Mouse (Mus musculus) midbrain, embryonic 11.5 days (tissue): ENCODE results near the gene Rpp14. TPM values are rescaled to one million over a fixed set of nuclear protein-coding genes. Genes with fewer than 3 reads are reported as not detected.
"Not testable (repeated sequence)": the region's sequence is repeated elsewhere in the genome, so short reads cannot be mapped to it uniquely, and the experiment has no call there.

Experiments
- ATAC-seq: fragments of 200-750 bp; cut with Nextera tagmentation; 2 replicates; pipeline ENCODE4 v1.8.0; 2017; ENCODE audit warnings: moderate TSS enrichment, moderate library complexity; ENCODE audit not compliant: low FRiP score
- DNase-seq: peaks from one replicate; pipeline ENCODE4 v3.0.0; 2015; ENCODE audit warnings: low spot score; ENCODE audit errors: missing footprints
- H3K27ac ChIP-seq: fragments of 300-500 bp; sonication (generic); 2 replicates; pipeline ENCODE4 v1.5.1; 2014; ENCODE audit warnings: low read depth, low read length
- H3K27me3 ChIP-seq: fragments of 300-500 bp; sonication (generic); 2 replicates; pipeline ENCODE4 v1.6.1; 2014; ENCODE audit warnings: mild to moderate bottlenecking, low read length, moderate library complexity, mixed read lengths; ENCODE audit not compliant: control insufficient read depth, insufficient read depth
- H3K36me3 ChIP-seq: fragments of 300-500 bp; sonication (generic); 2 replicates; pipeline ENCODE4 v1.6.1; 2014; ENCODE audit warnings: mild to moderate bottlenecking, low read length, moderate library complexity, mixed read lengths; ENCODE audit not compliant: control insufficient read depth, insufficient read depth
- H3K4me1 ChIP-seq: fragments of 300-500 bp; sonication (generic); 2 replicates; pipeline ENCODE4 v1.6.1; 2014; ENCODE audit warnings: low read length; ENCODE audit not compliant: control insufficient read depth, insufficient read depth
- H3K4me2 ChIP-seq: fragments of 300-500 bp; sonication (generic); 2 replicates; pipeline ENCODE4 v1.6.1; 2014; ENCODE audit warnings: mild to moderate bottlenecking, moderate library complexity
- H3K4me3 ChIP-seq: fragments of 300-500 bp; sonication (generic); 2 replicates; pipeline ENCODE4 v1.5.1; 2014; ENCODE audit warnings: low read depth, low read length
- H3K9ac ChIP-seq: fragments of 300-500 bp; sonication (generic); 2 replicates; pipeline ENCODE4 v1.6.1; 2014; ENCODE audit warnings: low read length
- H3K9me3 ChIP-seq: fragments of 300-500 bp; sonication (generic); 2 replicates; pipeline ENCODE4 v1.6.1; 2016; ENCODE audit warnings: low read length; ENCODE audit not compliant: control insufficient read depth
- WGBS: fragments of 180-500 bp; shearing (Covaris S2); extraction: QIAGEN DNeasy Blood & Tissue Kit; methylation state at CpG from one replicate; pipeline ENCODE4 v1.1.7; 2014; 5-methylcytosine and 5-hydroxymethylcytosine counted together
- polyA plus RNA-seq: library from polyadenylated mRNA; unstranded; fragments of >200 nt; fragmentation: Nextera tagmentation; extraction: Ambion mirVana; gene quantifications from 2 replicates; pipeline ENCODE4 v1.2.1, GENCODE M21; 2014

The Rpp14 gene
- polyA plus RNA-seq, 1 experiment from 2014 or later = 56.5 TPM

DNA sequence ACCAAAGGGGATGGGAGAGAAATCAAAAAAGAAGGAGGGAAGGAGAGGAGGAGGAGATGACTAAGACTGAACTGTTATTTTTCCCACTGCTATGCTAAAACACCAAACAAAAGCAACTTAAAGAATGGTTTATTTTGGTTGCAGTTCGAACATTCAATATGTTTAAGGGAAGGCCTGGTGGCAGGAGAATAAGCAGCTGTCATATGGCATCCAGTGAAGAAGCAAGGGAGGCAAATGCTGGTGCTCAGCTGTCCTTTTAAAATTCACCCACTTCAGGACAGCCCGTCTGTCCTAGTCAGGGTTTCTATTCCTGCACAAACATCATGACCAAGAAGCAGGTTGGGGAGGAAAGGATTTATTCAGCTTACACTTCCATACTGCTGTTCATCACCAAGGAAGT is 37.2 kb downstream of the Rpp14 start:
- Histone ChIP-seq H3K4me1 (no peaks in the 10 kb centered on the region), H3K9ac (no peak overlapping the region), H3K27ac (no peak overlapping the region), H3K4me2 (no peak overlapping the region), H3K36me3 (no peaks in the 10 kb centered on the region), H3K27me3 (no peaks in the 10 kb centered on the region), H3K9me3 (no peaks in the 10 kb centered on the region), H3K4me3 (no peak overlapping the region)
- no peak for DNase-seq
- no peak for ATAC-seq
- WGBS = 80% methylated on average over 2 of the region's 2 CpGs

DNA sequence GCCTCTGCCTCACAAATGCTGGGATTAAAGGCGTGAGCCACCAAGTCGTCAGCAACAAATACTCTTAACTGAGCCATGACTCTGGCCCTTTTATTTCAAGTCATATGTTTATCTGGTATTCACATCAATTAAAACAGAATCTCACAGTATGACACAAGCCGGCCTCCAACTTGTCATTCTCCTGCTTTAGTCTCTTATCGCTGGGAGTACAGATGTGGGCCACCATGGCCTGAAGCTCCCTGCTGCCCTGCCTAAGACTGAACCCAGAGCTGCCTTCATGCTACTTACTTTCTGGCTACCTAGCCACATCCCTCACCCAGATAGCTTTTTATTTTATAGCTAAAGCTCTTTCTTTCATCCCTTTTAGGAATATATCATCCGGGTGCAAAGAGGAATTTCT is 39.3 kb downstream of the Rpp14 start:
- no peak overlapping the region for H3K4me3 ChIP-seq
- H3K27ac ChIP-seq = no peak overlapping the region
- H3K4me1 ChIP-seq = no peaks in the 10 kb centered on the region
- 86% methylated on average over 5 of the region's 5 CpGs for WGBS
- H3K27me3 ChIP-seq = no peaks in the 10 kb centered on the region
- no peak overlapping the region for H3K9ac ChIP-seq
- H3K9me3 ChIP-seq = no peaks in the 10 kb centered on the region
- ATAC-seq (no peak), DNase-seq (no peak)
- H3K36me3 ChIP-seq = no peaks in the 10 kb centered on the region
- no peak overlapping the region for H3K4me2 ChIP-seq

DNA sequence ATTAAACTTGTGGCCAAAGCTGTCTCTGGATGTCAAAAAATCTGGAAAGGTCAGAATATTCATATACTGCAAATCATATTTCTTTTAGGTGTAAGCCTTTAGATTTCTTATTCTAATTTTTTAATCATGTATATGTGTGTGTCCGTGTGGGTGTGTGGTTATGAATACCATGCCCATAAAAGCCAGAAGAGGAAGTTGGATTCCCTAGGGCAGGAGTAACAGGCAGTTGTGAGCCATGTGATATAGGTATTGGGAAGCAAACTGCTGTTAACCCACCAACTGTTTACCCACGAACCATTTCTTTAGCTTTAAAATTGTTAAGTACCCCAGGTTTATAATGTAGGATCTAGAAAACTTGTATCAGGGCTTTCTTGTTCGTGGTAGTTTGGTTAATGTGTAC is 39.7 kb downstream of the Rpp14 start:
- H3K27me3 ChIP-seq = no peaks in the 10 kb centered on the region
- no peaks in the 10 kb centered on the region for H3K9me3 ChIP-seq
- WGBS = 87% methylated on average over 3 of the region's 3 CpGs
- H3K27ac ChIP-seq = no peak overlapping the region
- H3K36me3 ChIP-seq = no peaks in the 10 kb centered on the region
- ATAC-seq = no peak
- no peak for DNase-seq
- H3K4me2 ChIP-seq = no peak overlapping the region
- no peak overlapping the region for H3K9ac ChIP-seq
- H3K4me3 ChIP-seq = no peak overlapping the region
- H3K4me1 ChIP-seq = no peaks in the 10 kb centered on the region

DNA sequence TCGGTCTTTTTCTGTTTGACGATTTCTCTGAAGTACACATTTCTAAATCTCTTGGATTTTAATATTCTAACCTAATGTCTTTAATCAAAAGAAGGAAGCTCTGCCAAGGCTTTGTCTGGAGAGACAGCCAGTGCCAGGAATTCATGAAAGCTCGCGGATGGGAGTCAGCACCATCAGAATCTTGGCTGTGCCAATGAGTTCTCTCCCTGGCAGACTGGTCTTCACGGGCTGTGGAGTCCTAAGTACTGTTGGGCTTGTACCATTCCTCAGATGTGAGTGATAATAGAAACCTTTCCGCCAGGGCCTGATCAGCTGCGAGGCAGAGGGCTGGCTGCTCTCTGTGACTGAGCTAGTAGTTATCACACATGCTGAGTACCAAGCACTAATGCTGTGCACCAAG is 43.0 kb downstream of the Rpp14 start:
- no peak for ATAC-seq
- WGBS = 93% methylated on average over 7 of the region's 7 CpGs
- H3K4me3 ChIP-seq = no peak overlapping the region

DNA sequence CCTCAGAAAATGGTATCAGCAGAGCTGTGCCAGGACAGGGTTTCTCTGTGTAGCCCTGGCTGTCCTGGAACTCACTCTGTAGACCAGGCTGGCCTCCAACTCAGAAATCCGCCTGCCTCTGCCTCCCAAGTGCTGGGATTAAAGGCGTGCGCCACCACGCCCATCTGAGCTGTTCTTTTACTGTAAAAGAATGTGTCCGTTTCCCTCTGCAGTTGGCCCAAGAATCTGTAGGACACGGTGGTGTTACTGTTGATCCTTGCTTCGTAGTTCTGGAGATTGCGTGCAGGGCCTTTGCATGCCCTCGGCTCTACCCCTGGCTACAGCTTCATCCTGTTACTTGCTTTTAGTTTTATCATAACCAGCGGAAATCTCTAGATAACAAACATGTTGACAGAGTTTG is 43.4 kb downstream of the Rpp14 start:
- H3K4me3 ChIP-seq, ATAC-seq, DNase-seq, H3K9me3 ChIP-seq, H3K9ac ChIP-seq, H3K4me2 ChIP-seq, H3K36me3 ChIP-seq, H3K27ac ChIP-seq, H3K4me1 ChIP-seq, H3K27me3 ChIP-seq: not testable (repeated sequence)
- 91% methylated on average over 10 of the region's 10 CpGs for WGBS

More for the DNA sequence above, 43.0 kb downstream of the Rpp14 start:
- H3K9me3 ChIP-seq = no peaks in the 10 kb centered on the region
- H3K4me1 ChIP-seq = no peaks in the 10 kb centered on the region
- no peaks in the 10 kb centered on the region for H3K36me3 ChIP-seq
- no peak for DNase-seq
- H3K27me3 ChIP-seq = no peaks in the 10 kb centered on the region
- no peak overlapping the region for H3K4me2 ChIP-seq
- no peak overlapping the region for H3K9ac ChIP-seq
- no peak overlapping the region for H3K27ac ChIP-seq

DNA sequence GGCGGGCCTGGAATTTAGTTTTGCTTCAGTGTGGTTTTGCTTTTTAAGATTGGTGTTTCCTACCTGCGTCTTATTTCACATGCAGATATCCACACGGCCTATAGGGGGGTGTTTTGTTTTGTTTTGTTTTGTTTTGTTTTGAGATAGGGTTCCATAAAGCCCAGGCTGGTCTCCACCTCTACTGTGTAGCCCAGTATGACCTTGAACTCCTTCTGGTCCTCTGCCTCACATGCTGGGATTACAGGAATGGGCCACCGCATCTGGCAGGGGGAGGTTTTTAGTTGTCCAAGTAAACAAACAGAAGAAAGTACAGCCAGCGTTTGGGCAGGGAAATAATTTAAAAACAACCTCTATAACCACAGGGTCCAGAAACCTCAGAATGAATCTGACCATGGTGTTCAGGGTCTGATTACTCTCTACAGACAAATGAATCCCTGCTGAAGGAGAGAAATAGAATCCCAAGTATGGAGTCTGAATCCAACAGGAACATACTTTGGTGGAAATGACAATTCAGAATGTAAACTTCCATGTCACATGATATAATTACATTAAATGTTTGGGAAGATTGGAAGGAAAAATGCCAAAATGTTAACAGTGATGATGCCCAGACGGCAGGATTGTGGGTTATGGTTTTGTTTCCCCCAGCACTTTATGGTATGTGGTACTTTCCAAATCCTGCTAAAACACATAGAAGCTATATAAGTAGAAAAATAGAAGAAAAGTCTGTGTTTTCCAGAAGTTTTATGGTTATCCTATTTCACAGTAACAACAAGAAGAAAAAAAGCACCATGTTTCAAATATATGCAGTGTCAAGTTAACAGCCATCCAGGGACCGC is 44.1 kb downstream of the Rpp14 start:
- whole genome bisulfite sequencing = 84% methylated on average over 7 of the region's 7 CpGs
- H3K9me3 ChIP-seq = no peaks in the 10 kb centered on the region
- no peak for ATAC-seq
- H3K4me3 ChIP-seq = no peak overlapping the region
- no peaks in the 10 kb centered on the region for H3K36me3 ChIP-seq
- no peaks in the 10 kb centered on the region for H3K27me3 ChIP-seq
- no peak for DNase-seq
- H3K9ac ChIP-seq = no peak overlapping the region
- H3K4me1 ChIP-seq = no peaks in the 10 kb centered on the region
- no peak overlapping the region for H3K27ac ChIP-seq
- H3K4me2 ChIP-seq = no peak overlapping the region

DNA sequence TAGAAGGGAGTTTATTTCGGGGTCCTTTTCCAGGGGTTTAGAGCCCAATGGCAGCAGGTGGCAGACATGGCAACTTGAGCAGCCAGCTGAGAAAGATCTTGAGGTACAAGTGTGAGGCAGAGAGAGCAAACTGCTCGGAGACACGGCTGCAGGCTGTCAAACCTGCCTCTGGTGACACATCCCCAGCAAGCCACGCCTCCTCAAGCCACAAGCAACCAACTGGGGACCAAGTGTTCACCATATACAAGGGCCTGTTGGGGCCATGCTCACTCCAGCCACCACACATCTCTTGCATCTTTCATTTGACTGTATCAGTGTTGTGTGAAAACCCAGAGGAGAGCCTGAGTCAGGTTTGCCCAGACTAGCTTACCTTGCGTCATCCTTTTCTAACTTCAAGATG is 47.8 kb downstream of the Rpp14 start:
- 81% methylated on average over 5 of the region's 5 CpGs for WGBS
- no peaks in the 10 kb centered on the region for H3K27me3 ChIP-seq
- no peaks in the 10 kb centered on the region for H3K4me1 ChIP-seq
- H3K36me3 ChIP-seq = no peaks in the 10 kb centered on the region
- DNase-seq (no peak), ATAC-seq (no peak)
- H3K4me2 ChIP-seq = no peak overlapping the region
- no peak overlapping the region for H3K4me3 ChIP-seq
- H3K9ac ChIP-seq = no peak overlapping the region
- H3K27ac ChIP-seq = no peak overlapping the region
- no peaks in the 10 kb centered on the region for H3K9me3 ChIP-seq

DNA sequence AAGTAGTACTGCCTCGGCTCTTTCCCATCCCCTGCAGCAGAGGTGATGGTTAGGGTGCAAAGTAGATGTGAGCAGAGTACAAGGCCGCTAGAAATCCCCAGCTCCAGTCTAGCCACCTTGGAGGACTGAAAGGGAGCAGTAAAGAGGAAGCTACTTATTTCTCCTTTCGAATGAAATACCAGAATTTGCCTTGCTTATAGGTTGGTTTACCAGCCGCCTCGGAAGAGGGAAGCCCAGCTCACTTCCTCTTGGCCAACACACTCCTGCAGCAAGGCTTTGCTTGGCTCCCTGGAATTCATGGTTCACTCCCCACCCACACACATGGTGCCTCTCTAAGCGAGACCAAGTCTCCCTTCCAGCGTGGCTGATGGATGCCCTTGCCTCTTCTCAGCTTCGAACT is 52.6 kb downstream of the Rpp14 start:
- DNase-seq (no peak), ATAC-seq (no peak)
- no peaks in the 10 kb centered on the region for H3K36me3 ChIP-seq
- no peaks in the 10 kb centered on the region for H3K4me1 ChIP-seq
- WGBS = 86% methylated on average over 8 of the region's 8 CpGs
- H3K27ac ChIP-seq = no peak overlapping the region
- no peak overlapping the region for H3K4me3 ChIP-seq
- H3K9me3 ChIP-seq = no peaks in the 10 kb centered on the region
- no peak overlapping the region for H3K9ac ChIP-seq
- no peak overlapping the region for H3K4me2 ChIP-seq
- H3K27me3 ChIP-seq = no peaks in the 10 kb centered on the region

DNA sequence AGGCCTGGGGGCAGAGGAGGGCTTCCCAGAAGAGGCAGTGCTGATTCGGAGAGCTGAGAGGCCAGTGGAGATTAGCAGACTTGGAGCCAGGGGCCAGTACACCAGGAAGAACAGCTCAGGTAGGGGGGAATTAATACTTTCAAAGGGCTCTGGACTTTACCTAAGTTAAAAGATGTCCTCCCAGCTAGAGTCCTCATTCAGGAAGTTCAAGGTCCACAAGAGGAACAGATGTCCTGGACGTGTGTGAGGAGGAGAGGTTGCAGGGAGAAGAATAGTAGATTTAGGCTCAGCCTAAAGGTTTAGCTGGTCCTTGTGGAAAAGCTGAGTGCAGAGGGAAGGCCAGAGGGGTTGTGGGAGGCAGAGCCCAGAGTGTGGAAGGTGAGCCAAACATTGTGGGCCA is 54.1 kb downstream of the Rpp14 start:
- Histone ChIP-seq H3K9ac (no peak overlapping the region), H3K4me2 (no peak overlapping the region), H3K4me3 (no peak overlapping the region), H3K27ac (no peak overlapping the region), H3K9me3 (no peaks in the 10 kb centered on the region), H3K27me3 (no peaks in the 10 kb centered on the region), H3K4me1 (no peaks in the 10 kb centered on the region), H3K36me3 (no peaks in the 10 kb centered on the region)
- 72% methylated on average over 2 of the region's 2 CpGs for WGBS
- no peak for DNase-seq
- no peak for ATAC-seq
